Mouse (Mus musculus) heart, adult 2 months (tissue): Measurements from ENCODE around the gene Slc7a5. TPM values are rescaled to one million over a fixed set of nuclear protein-coding genes. Genes with fewer than 3 reads are reported as not detected.

Experiments used
- DNase-seq, 2 experiments: peaks; one replicate each; pipeline ENCODE4 v3.0.0; 2021
- H3K27ac ChIP-seq: fragments of 200-600 bp; 2 replicates; pipeline ENCODE4 v1.8.1; 2022
- H3K27me3 ChIP-seq: fragments of 200-500 bp; 2 replicates; pipeline ENCODE4 v1.6.1; 2012; ENCODE audit warnings: mild to moderate bottlenecking, low read length, inconsistent platforms, mixed read lengths; ENCODE audit not compliant: control insufficient read depth, insufficient read depth
- H3K36me3 ChIP-seq: fragments of 200-500 bp; 2 replicates; pipeline ENCODE4 v1.6.1; 2012; ENCODE audit warnings: low read length, inconsistent platforms; ENCODE audit not compliant: control insufficient read depth, insufficient read depth
- H3K4me1 ChIP-seq: fragments of 200-500 bp; 2 replicates; pipeline ENCODE4 v1.6.1; 2011; ENCODE audit warnings: low read length; ENCODE audit not compliant: control insufficient read depth, insufficient read depth
- H3K4me3 ChIP-seq: fragments of 200-600 bp; 2 replicates; pipeline ENCODE4 v1.8.1; 2022
- H3K79me2 ChIP-seq: fragments of 200-500 bp; replicated peaks from 2 replicates; pipeline ENCODE4 v1.6.1; 2012; ENCODE audit warnings: mild to moderate bottlenecking, inconsistent platforms, low read length, moderate library complexity, mixed read lengths; ENCODE audit not compliant: control insufficient read depth, insufficient read depth
- H3K9ac ChIP-seq: fragments of 200-500 bp; 2 replicates; pipeline ENCODE4 v1.6.1; 2012; ENCODE audit warnings: low read depth, mild to moderate bottlenecking, control low read depth, inconsistent platforms, low read length, mixed read lengths
- CTCF ChIP-seq: fragments of 200-600 bp; IDR thresholded peaks from 2 replicates; pipeline ENCODE4 v1.8.1; 2022; ENCODE audit warnings: antibody characterized with exemption, mild to moderate bottlenecking, moderate library complexity
- EP300 ChIP-seq: fragments of 200-500 bp; IDR thresholded peaks from 2 replicates; pipeline ENCODE4 v1.6.1; 2011; ENCODE audit warnings: low read depth, low read length, control low read depth; ENCODE audit not compliant: insufficient read depth
- POLR2A ChIP-seq: fragments of 200-500 bp; IDR thresholded peaks from 2 replicates; pipeline ENCODE4 v1.6.1; 2011; ENCODE audit warnings: mild to moderate bottlenecking, low read depth, low read length, control low read depth; ENCODE audit not compliant: insufficient read depth
- WGBS: fragments of 180-500 bp; shearing (Covaris S2); methylation state at CpG from one replicate; pipeline ENCODE4 v1.1.7; 2018; 5-methylcytosine and 5-hydroxymethylcytosine counted together
- intact Hi-C: fragments of 180-260 bp; cut with DNase I; formaldehyde crosslinking; loops from one replicate; pipeline ENCODE4 v1.15.1; 2025
- polyA plus RNA-seq: library from polyadenylated mRNA; depleted of rRNA; stranded (reverse); fragments of >200 nt; gene quantifications from 2 replicates; pipeline ENCODE4 v1.2.3, GENCODE M21; 2012
- total RNA-seq, 2 experiments: library from RNA; stranded (reverse); gene quantifications; 2 replicates each; pipeline ENCODE4 v1.2.3; 2021

Slc7a5 gene
- total and polyA plus RNA-seq, 3 experiments, result 3.1 to 5.2 (median 4.6) TPM

GRCm38 (mm10) chr8:121861276-121861675, 46.2 kb downstream of the Slc7a5 start:
- Histone ChIP-seq H3K4me3 (no peak overlapping the region), H3K4me1 (peaks cover 2% of the 10 kb centered on the region; the same call in 1 of the 2 replicates), H3K9ac (no peak overlapping the region), H3K27me3 (no peaks in the 10 kb centered on the region), H3K36me3 (no peaks in the 10 kb centered on the region), H3K79me2 (no peaks in the 10 kb centered on the region), H3K27ac (no peak overlapping the region)
- intact Hi-C loops, result no loop called here
- 51% methylated on average over 6 of the region's 6 CpGs for WGBS
- no peak for DNase-seq
- TF ChIP-seq CTCF (no peak), EP300 (no peak), POLR2A (no peak)

GRCm38 (mm10) chr8:121857747-121858146, 49.7 kb downstream of the Slc7a5 start:
- no peak overlapping the region for H3K4me3 ChIP-seq
- H3K9ac ChIP-seq, result no peak overlapping the region
- no peak for TF ChIP-seq POLR2A
- TF ChIP-seq EP300, result no peak
- TF ChIP-seq CTCF, result no peak
- H3K27me3 ChIP-seq, result no peaks in the 10 kb centered on the region
- no peaks in the 10 kb centered on the region for H3K36me3 ChIP-seq
- intact Hi-C loops, result no loop called here
- no peak for DNase-seq
- no peaks in the 10 kb centered on the region for H3K79me2 ChIP-seq
- H3K27ac ChIP-seq, result no peak overlapping the region
- peaks cover 2% of the 10 kb centered on the region; the same call in 1 of the 2 replicates for H3K4me1 ChIP-seq
- WGBS, result 54% methylated on average over 2 of the region's 2 CpGs

GRCm38 (mm10) chr8:121857331-121857730, 50.2 kb downstream of the Slc7a5 start:
- no peaks in the 10 kb centered on the region for H3K79me2 ChIP-seq
- no peak overlapping the region for H3K9ac ChIP-seq
- H3K27me3 ChIP-seq, result no peaks in the 10 kb centered on the region
- no peak for TF ChIP-seq EP300
- no peak for TF ChIP-seq CTCF
- TF ChIP-seq POLR2A, result no peak
- no peak for DNase-seq
- 67% methylated on average over 9 of the region's 9 CpGs for WGBS
- intact Hi-C loops, result no loop called here
- no peak overlapping the region for H3K27ac ChIP-seq
- no peak overlapping the region for H3K4me3 ChIP-seq
- no peaks in the 10 kb centered on the region for H3K4me1 ChIP-seq
- H3K36me3 ChIP-seq, result no peaks in the 10 kb centered on the region

GRCm38 (mm10) chr8:121856071-121856746, 51.3 kb downstream of the Slc7a5 start:
- 87% methylated on average over 14 of the region's 14 CpGs for WGBS
- intact Hi-C loops, result no loop called here

GRCm38 (mm10) chr8:121853586-121853985, 53.9 kb downstream of the Slc7a5 start:
- H3K4me1 ChIP-seq, result no peaks in the 10 kb centered on the region; the same call in 1 of the 2 replicates
- TF ChIP-seq EP300, result no peak
- TF ChIP-seq CTCF, result no peak
- no peak for TF ChIP-seq POLR2A
- no peaks in the 10 kb centered on the region for H3K27me3 ChIP-seq
- H3K9ac ChIP-seq, result no peak overlapping the region
- H3K4me3 ChIP-seq, result no peak overlapping the region
- no peaks in the 10 kb centered on the region for H3K79me2 ChIP-seq
- no peak for DNase-seq
- no peaks in the 10 kb centered on the region for H3K36me3 ChIP-seq
- no peak overlapping the region for H3K27ac ChIP-seq
- intact Hi-C loops, result no loop called here
- WGBS, result 71% methylated on average over 2 of the region's 2 CpGs

More at GRCm38 (mm10) chr8:121856071-121856746, 51.3 kb downstream of the Slc7a5 start:
- no peaks in the 10 kb centered on the region for H3K79me2 ChIP-seq
- no peak overlapping the region for H3K4me3 ChIP-seq
- no peak overlapping the region for H3K27ac ChIP-seq
- no peak for TF ChIP-seq POLR2A
- no peak for TF ChIP-seq CTCF
- no peak for TF ChIP-seq EP300
- no peak overlapping the region for H3K9ac ChIP-seq
- no peak for DNase-seq
- no peaks in the 10 kb centered on the region for H3K36me3 ChIP-seq
- no peaks in the 10 kb centered on the region for H3K27me3 ChIP-seq
- no peaks in the 10 kb centered on the region for H3K4me1 ChIP-seq

GRCm38 (mm10) chr8:121852464-121852863, 55.0 kb downstream of the Slc7a5 start:
- Histone ChIP-seq H3K36me3 (no peaks in the 10 kb centered on the region), H3K79me2 (no peaks in the 10 kb centered on the region), H3K27me3 (no peaks in the 10 kb centered on the region), H3K4me3 (no peak overlapping the region), H3K4me1 (no peaks in the 10 kb centered on the region; the same call in 1 of the 2 replicates), H3K27ac (no peak overlapping the region), H3K9ac (no peak overlapping the region)
- no peak for TF ChIP-seq EP300
- TF ChIP-seq CTCF, result no peak
- TF ChIP-seq POLR2A, result no peak
- 32% methylated on average over 7 of the region's 7 CpGs for WGBS
- intact Hi-C loops, result no loop called here
- DNase-seq, result no peak
